Mouse (Mus musculus) kidney, embryonic 14.5 days (tissue): ENCODE measurements around the gene Fundc2. TPM values are rescaled to one million over a fixed set of nuclear protein-coding genes. Genes with fewer than 3 reads are reported as not detected.

Experiments
- ATAC-seq: fragments of 200-750 bp; cut with Nextera tagmentation; 2 replicates; pipeline ENCODE4 v1.8.0; 2017; ENCODE audit warnings: moderate number of reproducible peaks, mild to moderate bottlenecking, moderate TSS enrichment, moderate library complexity; ENCODE audit not compliant: low FRiP score, low TSS enrichment
- H3K27ac ChIP-seq: fragments of 300-500 bp; sonication (generic); 2 replicates; pipeline ENCODE4 v1.5.1; 2014; ENCODE audit warnings: low read depth, mild to moderate bottlenecking, low read length, moderate library complexity, mixed read lengths
- H3K27me3 ChIP-seq: fragments of 300-500 bp; sonication (generic); 2 replicates; pipeline ENCODE4 v1.6.1; 2014; ENCODE audit warnings: mild to moderate bottlenecking, low read length; ENCODE audit not compliant: control insufficient read depth, insufficient read depth
- H3K36me3 ChIP-seq: fragments of 300-500 bp; sonication (generic); 2 replicates; pipeline ENCODE4 v1.6.1; 2014; ENCODE audit warnings: low read length, mixed read lengths; ENCODE audit not compliant: control insufficient read depth, insufficient read depth
- H3K4me1 ChIP-seq: fragments of 300-500 bp; sonication (generic); 2 replicates; pipeline ENCODE4 v1.6.1; 2014; ENCODE audit warnings: low read length, mixed read lengths; ENCODE audit not compliant: control insufficient read depth, insufficient read depth
- H3K4me2 ChIP-seq: fragments of 300-500 bp; sonication (generic); replicated peaks from 2 replicates; pipeline ENCODE4 v1.6.1; 2014; ENCODE audit warnings: low read depth, mild to moderate bottlenecking, low read length
- H3K4me3 ChIP-seq: fragments of 300-500 bp; sonication (generic); 2 replicates; pipeline ENCODE4 v1.5.1; 2014; ENCODE audit warnings: mild to moderate bottlenecking, low read length
- H3K9ac ChIP-seq: fragments of 300-500 bp; sonication (generic); 2 replicates; pipeline ENCODE4 v1.6.1; 2014; ENCODE audit warnings: low read depth, mild to moderate bottlenecking, low read length, moderate library complexity
- H3K9me3 ChIP-seq: fragments of 300-500 bp; sonication (generic); 2 replicates; pipeline ENCODE4 v1.6.1; 2016; ENCODE audit warnings: low read length; ENCODE audit not compliant: control insufficient read depth
- WGBS: fragments of 180-500 bp; shearing (Covaris S2); extraction: QIAGEN DNeasy Blood & Tissue Kit; methylation state at CpG from one replicate; pipeline ENCODE4 v1.1.7; 2014; 5-methylcytosine and 5-hydroxymethylcytosine counted together
- polyA plus RNA-seq: library from polyadenylated mRNA; unstranded; fragments of >200 nt; fragmentation: Nextera tagmentation; extraction: Ambion mirVana; gene quantifications from 2 replicates; pipeline ENCODE4 v1.2.1, GENCODE M21; 2014

Gene Fundc2
- 69.5 and 79.5 TPM in 2 replicates for polyA plus RNA-seq

GRCm38 (mm10) chrX:75382195-75382771 is at the start of gene Fundc2, which contains the start of gene F8:
TSS of gene Fundc2 (plus strand) at chrX:75382399.
TSS of gene F8 (minus strand) at chrX:75382615.
- peak within 1 kb of the TSS; percentile 69 for H3K27ac ChIP-seq
- 23% methylated on average over 22 of the region's 25 CpGs for WGBS
- H3K4me1 ChIP-seq, result no peaks in the 10 kb centered on the region
- peak within 1 kb of the TSS; percentile 48 for H3K4me3 ChIP-seq
- peak within 1 kb of the TSS; percentile 63 for H3K9ac ChIP-seq
- H3K4me2 ChIP-seq, result peak within 1 kb of the TSS; percentile 41
- no peaks in the 10 kb centered on the region for H3K27me3 ChIP-seq
- no peaks in the 10 kb centered on the region for H3K36me3 ChIP-seq
- H3K9me3 ChIP-seq, result no peaks in the 10 kb centered on the region
- peak; percentile 96 for ATAC-seq

GRCm38 (mm10) chrX:75370197-75370596 is 12.0 kb upstream of the Fundc2 start:
- Histone ChIP-seq H3K9ac (no peak overlapping the region), H3K27me3 (no peaks in the 10 kb centered on the region), H3K4me1 (no peaks in the 10 kb centered on the region), H3K36me3 (no peaks in the 10 kb centered on the region), H3K9me3 (no peaks in the 10 kb centered on the region), H3K4me3 (no peak overlapping the region), H3K4me2 (no peak overlapping the region), H3K27ac (no peak overlapping the region)
- ATAC-seq, result no peak

- Histone ChIP-seq H3K27ac (no peak overlapping the region), H3K36me3 (no peaks in the 10 kb centered on the region), H3K4me3 (no peak overlapping the region), H3K4me2 (no peak overlapping the region), H3K27me3 (no peaks in the 10 kb centered on the region), H3K9me3 (no peaks in the 10 kb centered on the region), H3K9ac (no peak overlapping the region), H3K4me1 (no peaks in the 10 kb centered on the region)
- no peak for ATAC-seq
- 53% methylated on average over 2 of the region's 2 CpGs for WGBS
Measured at GRCm38 (mm10) chrX:75372666-75373425, 9.4 kb upstream of the Fundc2 start.

GRCm38 (mm10) chrX:75376815-75377214 is 5.4 kb upstream of the Fundc2 start:
- no peaks in the 10 kb centered on the region for H3K27me3 ChIP-seq
- no peak overlapping the region for H3K27ac ChIP-seq
- no peak overlapping the region for H3K4me3 ChIP-seq
- ATAC-seq, result no peak
- H3K9me3 ChIP-seq, result no peaks in the 10 kb centered on the region
- no peaks in the 10 kb centered on the region for H3K36me3 ChIP-seq
- no peaks in the 10 kb centered on the region for H3K4me1 ChIP-seq
- no peak overlapping the region for H3K4me2 ChIP-seq
- no peak overlapping the region for H3K9ac ChIP-seq

- Histone ChIP-seq H3K4me3 (no peak overlapping the region), H3K9ac (no peak overlapping the region), H3K4me1 (no peaks in the 10 kb centered on the region), H3K27me3 (no peaks in the 10 kb centered on the region), H3K27ac (no peak overlapping the region), H3K4me2 (no peak overlapping the region), H3K36me3 (no peaks in the 10 kb centered on the region), H3K9me3 (no peaks in the 10 kb centered on the region)
- 87% methylated on average over 1 of the region's 1 CpGs for WGBS
- ATAC-seq, result no peak
Measured at GRCm38 (mm10) chrX:75381176-75381575, 1.0 kb upstream of the Fundc2 start.

- Histone ChIP-seq H3K9ac (0 out of 2 replicates have a peak overlapping the region, but pooled peaks have one; percentile 31), H3K36me3 (no peaks in the 10 kb centered on the region), H3K4me1 (no peaks in the 10 kb centered on the region), H3K27ac (no peak overlapping the region), H3K4me2 (peak overlapping the region; percentile 41), H3K9me3 (no peaks in the 10 kb centered on the region), H3K27me3 (no peaks in the 10 kb centered on the region), H3K4me3 (peak overlapping the region; percentile 48; the same call in 1 of the 2 replicates)
- WGBS, result 69% methylated on average over 5 of the region's 5 CpGs
- ATAC-seq, result no peak
Measured at GRCm38 (mm10) chrX:75381699-75382098, 500 bp upstream of the Fundc2 start.

- no peaks in the 10 kb centered on the region; the same call in 1 of the 2 replicates for H3K36me3 ChIP-seq
- no peak overlapping the region for H3K4me2 ChIP-seq
- H3K27me3 ChIP-seq, result no peaks in the 10 kb centered on the region
- WGBS, result 84% methylated on average over 1 of the region's 1 CpGs
- H3K4me1 ChIP-seq, result no peaks in the 10 kb centered on the region
- H3K27ac ChIP-seq, result no peak overlapping the region
- ATAC-seq, result no peak
- no peak overlapping the region for H3K4me3 ChIP-seq
- H3K9me3 ChIP-seq, result no peaks in the 10 kb centered on the region
- H3K9ac ChIP-seq, result no peak overlapping the region
Measured at GRCm38 (mm10) chrX:75399471-75399870, 17.3 kb downstream of the Fundc2 start.

- H3K4me1 ChIP-seq, result no peaks in the 10 kb centered on the region
- no peaks in the 10 kb centered on the region for H3K27me3 ChIP-seq
- no peak for ATAC-seq
- H3K4me3 ChIP-seq, result no peak overlapping the region
- 74% methylated on average over 2 of the region's 2 CpGs for WGBS
- no peak overlapping the region for H3K4me2 ChIP-seq
- H3K27ac ChIP-seq, result no peak overlapping the region
- no peaks in the 10 kb centered on the region for H3K9me3 ChIP-seq
- H3K36me3 ChIP-seq, result no peaks in the 10 kb centered on the region; the same call in 1 of the 2 replicates
- H3K9ac ChIP-seq, result no peak overlapping the region
Measured at GRCm38 (mm10) chrX:75402668-75403067, 20.5 kb downstream of the Fundc2 start.

GRCm38 (mm10) chrX:75403350-75403749 is 21.2 kb downstream of the Fundc2 start:
- H3K27me3 ChIP-seq, result no peaks in the 10 kb centered on the region
- no peak overlapping the region for H3K4me3 ChIP-seq
- ATAC-seq, result no peak
- no peaks in the 10 kb centered on the region for H3K4me1 ChIP-seq
- H3K9me3 ChIP-seq, result no peaks in the 10 kb centered on the region
- H3K36me3 ChIP-seq, result no peaks in the 10 kb centered on the region; the same call in 1 of the 2 replicates
- no peak overlapping the region for H3K4me2 ChIP-seq
- no peak overlapping the region for H3K27ac ChIP-seq
- no peak overlapping the region for H3K9ac ChIP-seq
